Mouse (Mus musculus): ENCODE data around the gene Serpinb9e.
"Not testable (repeated sequence)": the region's sequence is repeated elsewhere in the genome, so short reads cannot be mapped to it uniquely, and the experiment has no call there.

Gene Serpinb9e

GRCm38 (mm10) chr13:33249312-33249711 lies at the start of gene Serpinb9e:
Serpinb9e (plus strand) TSS chr13:33249612.
- CTCF ChIA-PET = not testable (repeated sequence)

GRCm38 (mm10) chr13:33199740-33200139 lies 49.7 kb upstream of the Serpinb9e start:
- CTCF ChIA-PET = no interaction called here

GRCm38 (mm10) chr13:33308631-33309030 lies 59.2 kb downstream of the Serpinb9e start:
- CTCF ChIA-PET = not testable (repeated sequence)
